Mouse (Mus musculus): ENCODE data around the gene 2310034G01Rik. TPM values are rescaled to one million over a fixed set of nuclear protein-coding genes. Genes with fewer than 3 reads are reported as not detected.

Gene 2310034G01Rik
- total and polyA plus RNA-seq, 3 experiments, result 1.1 to 1.6 (median 1.4) TPM

DNA sequence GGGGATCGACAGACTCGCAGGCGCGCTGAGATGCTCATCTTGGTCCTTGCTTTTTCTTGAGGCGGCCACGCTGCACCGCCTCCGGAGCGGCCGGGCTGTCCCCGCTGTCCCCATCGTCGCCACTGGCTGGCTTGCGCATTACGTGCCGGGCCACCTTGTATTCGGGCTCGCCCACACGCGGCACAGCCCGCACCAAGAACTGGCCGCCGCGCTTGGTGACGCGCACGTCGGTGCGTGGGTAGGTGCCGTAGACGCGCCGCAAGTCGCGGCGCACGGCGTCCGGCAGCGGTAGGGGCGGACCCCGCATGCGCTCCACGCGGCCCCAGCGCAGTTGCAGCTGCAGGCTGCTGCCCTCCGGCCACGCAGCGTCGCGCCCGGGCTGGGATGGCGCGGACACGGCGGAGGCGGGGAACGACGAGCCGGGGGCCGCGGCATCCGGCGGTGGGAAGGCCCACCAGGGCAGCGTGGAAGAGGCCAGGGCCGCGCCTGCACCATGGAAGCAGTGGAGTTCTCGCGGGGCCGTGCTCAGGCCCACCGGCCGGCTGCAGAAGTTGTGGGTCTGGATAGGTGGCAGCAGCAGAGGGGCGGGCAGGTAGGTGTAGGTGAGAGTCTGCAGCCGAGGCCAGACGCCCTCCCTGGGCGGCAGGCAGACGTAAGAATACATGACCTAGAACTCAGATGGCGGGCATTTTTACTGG, 1.2 kb downstream of the 2310034G01Rik start (continued):
- peak; percentile 85; the same call in 1 of the 2 replicates for TF ChIP-seq MXI1 (IDR thresholded peaks at IDR 0.05; ENCODE audit: low read depth, low read length)
- TF ChIP-seq CHD1 (IDR thresholded peaks at IDR 0.05; ENCODE audit: low read depth, low read length), result no peak
- no peak for TF ChIP-seq BHLHE40 (IDR thresholded peaks at IDR 0.05; ENCODE audit: low read depth, low read length)
- no peak for TF ChIP-seq JUN (IDR thresholded peaks at IDR 0.05; ENCODE audit: insufficient read depth, low read depth, low read length)
- 0 out of 2 replicates have a peak, but pooled peaks have one; percentile 13 for TF ChIP-seq MEF2A (IDR thresholded peaks at IDR 0.05; ENCODE audit: borderline replicate concordance, low read depth, low read length)
- no peak for TF ChIP-seq MAFK (IDR thresholded peaks at IDR 0.05; ENCODE audit: insufficient replicate concordance, low read length)
- 0 out of 2 replicates have a peak, but pooled peaks have one; percentile 25 for TF ChIP-seq IRF4 (IDR thresholded peaks at IDR 0.05; ENCODE audit: low read depth, low read length)
- peak; percentile 72 for TF ChIP-seq TCF12 (IDR thresholded peaks at IDR 0.05; ENCODE audit: low read depth, low read length)
- TF ChIP-seq CTCF (conservative IDR thresholded peaks at IDR 0.05 in 1 of 2, IDR thresholded peaks at IDR 0.05 in 1 of 2; ENCODE audit: low read depth in 2 of 2, low read length in 2 of 2), result no peak
- no peak for TF ChIP-seq USF1 (IDR thresholded peaks at IDR 0.05; ENCODE audit: low read depth, low read length)
- TF ChIP-seq RAD21 (IDR thresholded peaks at IDR 0.05; ENCODE audit: low read depth, low read length), result no peak
- no peak for TF ChIP-seq UBTF (IDR thresholded peaks at IDR 0.05; ENCODE audit: low read depth, low read length)
- no peak for TF ChIP-seq ZKSCAN1 (IDR thresholded peaks at IDR 0.05; ENCODE audit: borderline replicate concordance, low read depth, low read length)
- TF ChIP-seq JUND (conservative IDR thresholded peaks at IDR 0.05; ENCODE audit: low read depth, low read length), result no peak
- TF ChIP-seq KAT2A (IDR thresholded peaks at IDR 0.05; ENCODE audit: insufficient replicate concordance, low read length), result 0 out of 2 replicates have a peak, but pooled peaks have one; percentile 35
- peak; percentile 76 for TF ChIP-seq POLR2A (IDR thresholded peaks at IDR 0.05; ENCODE audit: low read depth, low read length)

- Histone ChIP-seq H3K27ac (ENCODE audit: insufficient read depth, low read depth) (no peak overlapping the region), H3K9me3 (replicated peaks; ENCODE audit: low read length) (no peaks in the 10 kb centered on the region), H3K27me3 (replicated peaks) (no peaks in the 10 kb centered on the region), H3K4me3 (replicated peaks in 1 of 3; ENCODE audit: low read depth in 2 of 3, low read length in 2 of 3, poor library complexity in 1 of 3) (peak overlapping the region; percentile 53 to 84 (median 82)), H3K4me2 (ENCODE audit: insufficient read depth, low read depth, poor library complexity, severe bottlenecking) (peak overlapping the region; percentile 95), H3K4me1 (ENCODE audit: control insufficient read depth in 1 of 2, insufficient read depth in 2 of 2) (peaks cover 6 to 25% of the 10 kb centered on the region in 2 experiments), H3K79me2 (replicated peaks; ENCODE audit: control insufficient read depth, extremely low read depth, insufficient read depth, poor library complexity, severe bottlenecking) (no peaks in the 10 kb centered on the region), H3K9ac (ENCODE audit: insufficient read depth, low read depth) (peak overlapping the region; percentile 82), H3K36me3 (replicated peaks in 1 of 2; ENCODE audit: control insufficient read depth in 1 of 2, insufficient read depth in 1 of 2, low read length in 1 of 2) (peaks cover 0 to 5% of the 10 kb centered on the region in 2 experiments)
- TF ChIP-seq MAZ (IDR thresholded peaks at IDR 0.05; ENCODE audit: low read depth, low read length) (no peak), CTCF (conservative IDR thresholded peaks at IDR 0.05 in 1 of 2, IDR thresholded peaks at IDR 0.05 in 1 of 2; ENCODE audit: low read depth in 2 of 2, low read length in 2 of 2) (no peak), ZNF384 (IDR thresholded peaks at IDR 0.05; ENCODE audit: low read depth, low read length) (peak; percentile 85), SIN3A (IDR thresholded peaks at IDR 0.05; ENCODE audit: low read length) (no peak), IRF4 (IDR thresholded peaks at IDR 0.05; ENCODE audit: low read depth, low read length) (no peak)
- no peak for DNase-seq (ENCODE audit: extremely low read depth)
- in situ Hi-C loops (cut with MboI; ENCODE audit: low pct_ligation_motif_present, low pct_unique_long_range_greater_than_20kb, low sequenced_read_pairs) (no loop called here), dilution Hi-C loops (cut with MboI; ENCODE audit: extremely low pct_ligation_motif_present, extremely low pct_unique_long_range_greater_than_20kb, low sequenced_read_pairs) (no loop called here)
Measured at GRCm38 (mm10) chr19:46347936-46348668, 2.0 kb downstream of the 2310034G01Rik start.
